Mouse (Mus musculus): ENCODE results near the gene Klhl23. TPM values are rescaled to one million over a fixed set of nuclear protein-coding genes. Genes with fewer than 3 reads are reported as not detected.
"Not testable (repeated sequence)": the region's sequence is repeated elsewhere in the genome, so short reads cannot be mapped to it uniquely, and the experiment has no call there.

Gene Klhl23
- polyA plus RNA-seq, 1 experiment from 2014 or later = 53.7 TPM

DNA sequence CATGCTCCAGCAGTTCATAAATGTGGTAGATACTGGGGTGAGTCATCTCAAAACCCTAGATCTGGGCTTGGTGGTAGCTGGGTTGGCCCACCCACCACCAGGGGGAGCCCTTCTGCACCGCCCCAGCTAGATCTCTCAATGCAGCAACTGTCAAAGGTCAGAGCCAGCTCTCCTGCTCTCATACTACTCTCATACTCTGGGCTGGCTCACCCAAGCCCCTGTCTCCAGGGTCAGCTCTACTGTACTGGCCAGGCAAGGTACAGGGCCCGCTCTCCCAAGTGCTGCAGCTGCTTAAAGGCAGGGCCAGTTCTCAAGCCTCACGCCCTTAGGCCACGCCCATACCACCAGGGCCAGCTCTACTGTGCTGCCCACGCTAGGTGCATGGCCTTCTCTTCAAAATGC lies 18.8 kb upstream of the Klhl23 start:
- Histone ChIP-seq H3K9ac (ENCODE audit: low read depth, low read length) (no peak overlapping the region), H3K4me1 (ENCODE audit: control insufficient read depth, insufficient read depth, low read length) (no peaks in the 10 kb centered on the region), H3K4me3 (ENCODE audit: low read depth, low read length) (no peak overlapping the region), H3K36me3 (ENCODE audit: control insufficient read depth, insufficient read depth, low read length) (no peaks in the 10 kb centered on the region), H3K9me3 (replicated peaks; ENCODE audit: control insufficient read depth, low read length) (no peaks in the 10 kb centered on the region), H3K27ac (ENCODE audit: low read depth, low read length) (no peak overlapping the region), H3K27me3 (ENCODE audit: control insufficient read depth, insufficient read depth, low read length) (no peaks in the 10 kb centered on the region), H3K4me2 (peak overlapping the region; percentile 35)
- peak; percentile 49 for ATAC-seq (replicated peaks; ENCODE audit: insufficient number of reproducible peaks, low FRiP score, low TSS enrichment)
- WGBS (ENCODE audit: insufficient replicate concordance) = 41% methylated on average over 5 of the region's 5 CpGs

- H3K4me1 ChIP-seq (ENCODE audit: control insufficient read depth, insufficient read depth, low read length) = no peaks in the 10 kb centered on the region
- H3K36me3 ChIP-seq (ENCODE audit: control insufficient read depth, insufficient read depth, low read length) = no peaks in the 10 kb centered on the region
- H3K4me2 ChIP-seq = peak overlapping the region; percentile 0; the same call in 1 of the 2 replicates
- no peak overlapping the region for H3K4me3 ChIP-seq (ENCODE audit: low read depth, low read length)
- WGBS (ENCODE audit: insufficient replicate concordance) = 53% methylated on average over 8 of the region's 8 CpGs
- no peak overlapping the region for H3K9ac ChIP-seq (ENCODE audit: low read depth, low read length)
- no peaks in the 10 kb centered on the region for H3K9me3 ChIP-seq (replicated peaks; ENCODE audit: control insufficient read depth, low read length)
- ATAC-seq (replicated peaks; ENCODE audit: insufficient number of reproducible peaks, low FRiP score, low TSS enrichment) = no peak
- no peaks in the 10 kb centered on the region for H3K27me3 ChIP-seq (ENCODE audit: control insufficient read depth, insufficient read depth, low read length)
- no peak overlapping the region for H3K27ac ChIP-seq (ENCODE audit: low read depth, low read length)
These were observed 18.0 kb upstream of the Klhl23 start for GRCm38 (mm10) chr2:69803756-69804155.

- not testable (repeated sequence) for H3K4me1 ChIP-seq (ENCODE audit: control insufficient read depth, insufficient read depth, low read length); H3K9ac ChIP-seq (ENCODE audit: low read depth, low read length); H3K9me3 ChIP-seq (replicated peaks; ENCODE audit: control insufficient read depth, low read length); H3K27me3 ChIP-seq (ENCODE audit: control insufficient read depth, insufficient read depth, low read length); H3K36me3 ChIP-seq (ENCODE audit: control insufficient read depth, insufficient read depth, low read length); ATAC-seq (replicated peaks; ENCODE audit: insufficient number of reproducible peaks, low FRiP score, low TSS enrichment); H3K27ac ChIP-seq (ENCODE audit: low read depth, low read length); H3K4me2 ChIP-seq; H3K4me3 ChIP-seq (ENCODE audit: low read depth, low read length)
- WGBS (ENCODE audit: insufficient replicate concordance) = 75% methylated on average over 8 of the region's 9 CpGs
These were observed 17.1 kb upstream of the Klhl23 start for GRCm38 (mm10) chr2:69804663-69805062.

DNA sequence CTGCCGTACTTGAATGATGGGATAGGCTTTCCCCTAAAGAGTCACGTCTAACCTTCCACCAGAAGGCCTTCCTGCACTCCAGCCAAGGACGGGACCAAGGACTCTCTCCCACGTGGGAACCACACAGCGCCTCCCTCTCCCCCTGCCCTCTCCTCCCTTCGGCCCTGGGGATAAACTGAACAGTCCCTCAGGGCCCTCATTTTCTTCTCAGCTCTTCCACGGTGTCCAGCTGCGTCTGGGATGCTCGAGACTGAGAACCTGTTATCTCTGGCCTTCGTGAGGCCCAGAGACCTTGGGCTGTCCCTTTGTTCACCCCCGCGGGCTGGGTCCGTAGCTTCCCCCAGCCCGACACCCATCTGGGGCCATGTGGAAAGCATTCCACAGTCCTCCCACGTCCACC lies 11.6 kb upstream of the Klhl23 start:
- H3K27ac ChIP-seq (ENCODE audit: low read depth, low read length) = no peak overlapping the region
- 44% methylated on average over 15 of the region's 15 CpGs for WGBS (ENCODE audit: insufficient replicate concordance)
- no peak overlapping the region for H3K4me2 ChIP-seq
- H3K4me1 ChIP-seq (ENCODE audit: control insufficient read depth, insufficient read depth, low read length) = no peaks in the 10 kb centered on the region
- H3K9ac ChIP-seq (ENCODE audit: low read depth, low read length) = no peak overlapping the region
- H3K36me3 ChIP-seq (ENCODE audit: control insufficient read depth, insufficient read depth, low read length) = no peaks in the 10 kb centered on the region
- H3K27me3 ChIP-seq (ENCODE audit: control insufficient read depth, insufficient read depth, low read length) = no peaks in the 10 kb centered on the region
- H3K4me3 ChIP-seq (ENCODE audit: low read depth, low read length) = no peak overlapping the region
- no peaks in the 10 kb centered on the region for H3K9me3 ChIP-seq (replicated peaks; ENCODE audit: control insufficient read depth, low read length)
- no peak for ATAC-seq (replicated peaks; ENCODE audit: insufficient number of reproducible peaks, low FRiP score, low TSS enrichment)

DNA sequence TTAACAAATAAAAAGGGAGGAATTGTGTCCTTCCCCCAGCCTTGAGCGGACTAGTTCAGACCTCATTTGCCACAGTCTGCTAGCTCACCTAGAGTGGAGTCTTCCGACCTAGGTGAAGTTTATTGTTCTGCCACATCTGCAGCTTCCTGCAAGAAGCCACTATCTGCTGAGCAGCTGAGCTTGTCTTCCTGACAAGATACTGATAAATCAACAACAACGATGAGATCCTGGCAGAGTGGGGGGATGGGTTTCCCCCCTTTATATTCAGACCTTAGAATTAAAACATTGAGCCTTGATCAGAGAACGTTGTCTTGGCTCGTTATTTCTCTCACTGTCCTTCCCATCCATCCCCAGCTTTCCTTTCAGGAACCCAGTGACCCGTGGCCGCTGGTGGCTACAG lies 10.4 kb upstream of the Klhl23 start:
- not testable (repeated sequence) for H3K4me3 ChIP-seq (ENCODE audit: low read depth, low read length); ATAC-seq (replicated peaks; ENCODE audit: insufficient number of reproducible peaks, low FRiP score, low TSS enrichment)

DNA sequence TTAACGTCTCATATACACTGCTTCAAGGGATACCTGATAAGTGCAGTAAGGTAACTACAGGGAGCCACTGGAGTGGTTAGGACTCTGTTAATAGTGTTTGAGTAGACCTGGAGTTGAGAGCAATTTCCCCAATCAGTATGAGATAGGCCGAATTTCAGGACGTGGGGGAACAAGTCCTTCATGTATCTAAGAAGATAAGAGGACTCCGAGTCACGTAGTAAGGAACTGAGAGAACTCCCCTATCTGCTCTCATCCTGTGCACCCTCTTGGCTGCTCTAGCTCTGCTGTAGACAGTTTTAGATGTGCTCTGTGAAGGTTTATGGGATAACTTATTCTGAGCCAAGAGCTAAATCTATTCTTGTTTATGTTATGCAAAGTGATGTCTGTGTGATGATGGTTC lies 5.2 kb upstream of the Klhl23 start:
- Histone ChIP-seq H3K4me1 (ENCODE audit: control insufficient read depth, insufficient read depth, low read length) (peaks cover 5% of the 10 kb centered on the region; the same call in 1 of the 2 replicates), H3K4me3 (ENCODE audit: low read depth, low read length) (no peak overlapping the region), H3K27ac (ENCODE audit: low read depth, low read length) (no peak overlapping the region), H3K9ac (ENCODE audit: low read depth, low read length) (no peak overlapping the region), H3K9me3 (replicated peaks; ENCODE audit: control insufficient read depth, low read length) (no peaks in the 10 kb centered on the region), H3K4me2 (no peak overlapping the region), H3K36me3 (ENCODE audit: control insufficient read depth, insufficient read depth, low read length) (no peaks in the 10 kb centered on the region), H3K27me3 (ENCODE audit: control insufficient read depth, insufficient read depth, low read length) (no peaks in the 10 kb centered on the region)
- 22% methylated on average over 5 of the region's 5 CpGs for WGBS (ENCODE audit: insufficient replicate concordance)
- no peak for ATAC-seq (replicated peaks; ENCODE audit: insufficient number of reproducible peaks, low FRiP score, low TSS enrichment)

More for the DNA sequence above, 10.4 kb upstream of the Klhl23 start:
- not testable (repeated sequence) for H3K4me2 ChIP-seq; H3K9me3 ChIP-seq (replicated peaks; ENCODE audit: control insufficient read depth, low read length); H3K27me3 ChIP-seq (ENCODE audit: control insufficient read depth, insufficient read depth, low read length); H3K4me1 ChIP-seq (ENCODE audit: control insufficient read depth, insufficient read depth, low read length); H3K27ac ChIP-seq (ENCODE audit: low read depth, low read length); H3K36me3 ChIP-seq (ENCODE audit: control insufficient read depth, insufficient read depth, low read length); H3K9ac ChIP-seq (ENCODE audit: low read depth, low read length)
- WGBS (ENCODE audit: insufficient replicate concordance) = 56% methylated on average over 7 of the region's 7 CpGs

DNA sequence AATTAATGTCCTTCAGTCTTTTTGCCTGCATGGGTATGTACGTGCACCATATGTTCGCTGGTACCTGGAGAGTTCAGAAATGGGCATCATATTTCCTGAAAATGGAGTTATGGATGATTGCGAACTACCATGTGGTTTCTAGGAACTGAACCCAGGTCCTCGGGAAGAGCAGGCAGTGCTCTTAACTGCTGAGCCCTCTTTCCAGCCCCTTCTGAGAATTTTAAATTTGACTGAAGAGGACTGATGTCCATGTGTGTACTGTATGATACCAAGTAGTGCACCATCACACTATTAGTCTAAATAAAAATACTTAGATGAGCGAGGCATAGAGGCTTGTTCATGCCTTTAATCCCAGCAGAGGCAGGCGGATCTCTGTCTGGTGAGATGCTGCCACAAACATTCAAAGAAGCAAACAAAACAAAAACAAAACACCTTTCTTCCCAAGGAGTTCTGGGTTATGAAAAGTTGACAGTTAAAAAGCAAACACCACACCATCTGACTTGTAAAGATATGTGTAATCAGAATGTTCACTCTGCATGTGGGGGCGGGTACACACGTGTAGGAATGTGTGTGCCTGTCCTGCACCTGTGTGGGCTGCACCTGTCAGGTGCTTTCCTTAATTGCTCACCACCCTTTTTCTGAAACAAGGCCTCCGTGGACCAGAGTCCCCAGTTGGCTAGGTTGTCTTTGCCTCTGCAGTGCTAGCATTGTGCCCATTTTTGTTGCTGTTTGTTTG lies 3.2 kb upstream of the Klhl23 start:
- Histone ChIP-seq H3K27me3 (ENCODE audit: control insufficient read depth, insufficient read depth, low read length) (no peaks in the 10 kb centered on the region), H3K9ac (ENCODE audit: low read depth, low read length) (no peak overlapping the region), H3K27ac (ENCODE audit: low read depth, low read length) (no peak overlapping the region), H3K4me2 (no peak overlapping the region), H3K4me1 (ENCODE audit: control insufficient read depth, insufficient read depth, low read length) (peaks cover 5% of the 10 kb centered on the region; the same call in 1 of the 2 replicates), H3K36me3 (ENCODE audit: control insufficient read depth, insufficient read depth, low read length) (no peaks in the 10 kb centered on the region), H3K4me3 (ENCODE audit: low read depth, low read length) (no peak overlapping the region), H3K9me3 (replicated peaks; ENCODE audit: control insufficient read depth, low read length) (no peaks in the 10 kb centered on the region)
- no peak for ATAC-seq (replicated peaks; ENCODE audit: insufficient number of reproducible peaks, low FRiP score, low TSS enrichment)
- WGBS (ENCODE audit: insufficient replicate concordance) = 71% methylated on average over 9 of the region's 9 CpGs

GRCm38 (mm10) chr2:69820201-69820600 lies 1.5 kb upstream of the Klhl23 start:
- Histone ChIP-seq H3K4me2 (no peak overlapping the region), H3K36me3 (ENCODE audit: control insufficient read depth, insufficient read depth, low read length) (no peaks in the 10 kb centered on the region), H3K9ac (ENCODE audit: low read depth, low read length) (no peak overlapping the region), H3K27ac (ENCODE audit: low read depth, low read length) (no peak overlapping the region), H3K4me3 (ENCODE audit: low read depth, low read length) (no peak overlapping the region), H3K9me3 (replicated peaks; ENCODE audit: control insufficient read depth, low read length) (no peaks in the 10 kb centered on the region), H3K4me1 (ENCODE audit: control insufficient read depth, insufficient read depth, low read length) (peaks cover 12% of the 10 kb centered on the region; the same call in 1 of the 2 replicates), H3K27me3 (ENCODE audit: control insufficient read depth, insufficient read depth, low read length) (no peaks in the 10 kb centered on the region)
- ATAC-seq (replicated peaks; ENCODE audit: insufficient number of reproducible peaks, low FRiP score, low TSS enrichment) = no peak
- WGBS (ENCODE audit: insufficient replicate concordance) = 62% methylated on average over 1 of the region's 1 CpGs
